Mouse (Mus musculus) forebrain, embryonic 14.5 days (tissue): ENCODE measurements around the gene Dhx8. TPM values are rescaled to one million over a fixed set of nuclear protein-coding genes. Genes with fewer than 3 reads are reported as not detected.

Experiments
- ATAC-seq: fragments of 200-750 bp; cut with Nextera tagmentation; 2 replicates; pipeline ENCODE4 v1.8.0; 2017; ENCODE audit warnings: mild to moderate bottlenecking, moderate library complexity
- DNase-seq: peaks from one replicate; pipeline ENCODE4 v3.0.0-alpha.2; 2015; ENCODE audit warnings: low spot score
- H3K27ac ChIP-seq: fragments of 300-500 bp; sonication (generic); 2 replicates; pipeline ENCODE4 v1.5.1; 2014; ENCODE audit warnings: low read depth, mild to moderate bottlenecking, control low read depth, low read length, moderate library complexity
- H3K27me3 ChIP-seq: fragments of 300-500 bp; sonication (generic); replicated peaks from 2 replicates; pipeline ENCODE4 v1.6.1; 2014; ENCODE audit warnings: low read length, control low read depth, mixed read lengths; ENCODE audit not compliant: control insufficient read depth, insufficient read depth
- H3K36me3 ChIP-seq: fragments of 300-500 bp; sonication (generic); 2 replicates; pipeline ENCODE4 v1.6.1; 2014; ENCODE audit warnings: low read length, control low read depth; ENCODE audit not compliant: control insufficient read depth, insufficient read depth
- H3K4me1 ChIP-seq: fragments of 300-500 bp; sonication (generic); 2 replicates; pipeline ENCODE4 v1.6.1; 2014; ENCODE audit warnings: antibody characterized with exemption, low read length, control low read depth; ENCODE audit not compliant: control insufficient read depth, insufficient read depth
- H3K4me2 ChIP-seq: fragments of 300-500 bp; sonication (generic); 2 replicates; pipeline ENCODE4 v1.6.1; 2014; ENCODE audit warnings: mild to moderate bottlenecking, control low read depth, low read length
- H3K4me3 ChIP-seq: fragments of 300-500 bp; sonication (generic); 2 replicates; pipeline ENCODE4 v1.5.1; 2014; ENCODE audit warnings: low read depth, low read length, control low read depth
- H3K9ac ChIP-seq: fragments of 300-500 bp; sonication (generic); 2 replicates; pipeline ENCODE4 v1.6.1; 2014; ENCODE audit warnings: mild to moderate bottlenecking, low read length, control low read depth, moderate library complexity
- H3K9me3 ChIP-seq: fragments of 300-500 bp; sonication (generic); replicated peaks from 2 replicates; pipeline ENCODE4 v1.6.1; 2016; ENCODE audit warnings: low read length, control low read depth, mixed read lengths; ENCODE audit not compliant: control insufficient read depth
- WGBS: fragments of 180-500 bp; shearing (Covaris S2); extraction: QIAGEN DNeasy Blood & Tissue Kit; methylation state at CpG from one replicate; pipeline ENCODE4 v1.1.7; 2014; 5-methylcytosine and 5-hydroxymethylcytosine counted together
- polyA plus RNA-seq: library from polyadenylated mRNA; unstranded; fragments of >200 nt; fragmentation: Nextera tagmentation; extraction: Ambion mirVana; gene quantifications from 2 replicates; pipeline ENCODE4 v1.2.1, GENCODE M21; 2014

Dhx8 gene
- polyA plus RNA-seq, 1 experiment from 2014 or later, result 31.6 TPM

GRCm38 (mm10) chr11:101797355-101797754 is 64.6 kb downstream of the Dhx8 start:
- Histone ChIP-seq H3K27ac (no peak overlapping the region), H3K27me3 (no peaks in the 10 kb centered on the region), H3K9me3 (no peaks in the 10 kb centered on the region), H3K4me2 (no peak overlapping the region), H3K9ac (no peak overlapping the region), H3K36me3 (no peaks in the 10 kb centered on the region), H3K4me1 (no peaks in the 10 kb centered on the region), H3K4me3 (no peak overlapping the region)
- 79% methylated on average over 2 of the region's 2 CpGs for WGBS
- DNase-seq (no peak), ATAC-seq (no peak)

GRCm38 (mm10) chr11:101798083-101798482 is 65.4 kb downstream of the Dhx8 start:
- Histone ChIP-seq H3K36me3 (no peaks in the 10 kb centered on the region), H3K4me2 (no peak overlapping the region), H3K27me3 (no peaks in the 10 kb centered on the region), H3K4me3 (no peak overlapping the region), H3K9me3 (no peaks in the 10 kb centered on the region), H3K9ac (no peak overlapping the region), H3K4me1 (no peaks in the 10 kb centered on the region), H3K27ac (no peak overlapping the region)
- 26% methylated on average over 8 of the region's 8 CpGs for WGBS
- DNase-seq, result no peak
- ATAC-seq, result no peak

GRCm38 (mm10) chr11:101801386-101801785 is 68.7 kb downstream of the Dhx8 start:
- WGBS, result 6% methylated on average over 5 of the region's 5 CpGs
- no peak overlapping the region for H3K27ac ChIP-seq
- no peak overlapping the region for H3K4me2 ChIP-seq
- H3K4me1 ChIP-seq, result no peaks in the 10 kb centered on the region
- no peak for ATAC-seq
- H3K9ac ChIP-seq, result no peak overlapping the region
- H3K4me3 ChIP-seq, result no peak overlapping the region
- H3K9me3 ChIP-seq, result no peaks in the 10 kb centered on the region
- DNase-seq, result no peak
- H3K27me3 ChIP-seq, result no peaks in the 10 kb centered on the region
- H3K36me3 ChIP-seq, result no peaks in the 10 kb centered on the region

GRCm38 (mm10) chr11:101805113-101805704 is 72.5 kb downstream of the Dhx8 start:
- Histone ChIP-seq H3K9ac (no peak overlapping the region), H3K4me1 (no peaks in the 10 kb centered on the region), H3K36me3 (no peaks in the 10 kb centered on the region), H3K27me3 (no peaks in the 10 kb centered on the region), H3K4me2 (no peak overlapping the region), H3K27ac (no peak overlapping the region), H3K4me3 (no peak overlapping the region), H3K9me3 (no peaks in the 10 kb centered on the region)
- ATAC-seq (no peak), DNase-seq (no peak)
- WGBS, result 89% methylated on average over 8 of the region's 8 CpGs

GRCm38 (mm10) chr11:101806741-101807140 is 74.0 kb downstream of the Dhx8 start:
- Histone ChIP-seq H3K4me2 (no peak overlapping the region), H3K27me3 (no peaks in the 10 kb centered on the region), H3K4me3 (no peak overlapping the region), H3K9me3 (0 out of 2 replicates have a peak, but pooled peaks cover 2% of the 10 kb centered on the region), H3K27ac (no peak overlapping the region), H3K36me3 (no peaks in the 10 kb centered on the region), H3K4me1 (no peaks in the 10 kb centered on the region), H3K9ac (no peak overlapping the region)
- no peak for ATAC-seq
- WGBS, result 65% methylated on average over 12 of the region's 12 CpGs
- no peak for DNase-seq

GRCm38 (mm10) chr11:101807266-101807665 is 74.5 kb downstream of the Dhx8 start:
- Histone ChIP-seq H3K9ac (no peak overlapping the region), H3K36me3 (no peaks in the 10 kb centered on the region), H3K27me3 (no peaks in the 10 kb centered on the region), H3K4me1 (no peaks in the 10 kb centered on the region), H3K4me2 (no peak overlapping the region), H3K27ac (no peak overlapping the region), H3K9me3 (0 out of 2 replicates have a peak, but pooled peaks cover 3% of the 10 kb centered on the region), H3K4me3 (no peak overlapping the region)
- no peak for DNase-seq
- ATAC-seq, result no peak
- WGBS, result 86% methylated on average over 10 of the region's 10 CpGs

GRCm38 (mm10) chr11:101809060-101809828 is 76.5 kb downstream of the Dhx8 start:
- ATAC-seq, result no peak
- 35% methylated on average over 15 of the region's 15 CpGs for WGBS
- H3K4me2 ChIP-seq, result no peak overlapping the region
- H3K4me3 ChIP-seq, result no peak overlapping the region
- DNase-seq, result no peak
- H3K27me3 ChIP-seq, result no peaks in the 10 kb centered on the region
- no peak overlapping the region for H3K27ac ChIP-seq
- H3K36me3 ChIP-seq, result no peaks in the 10 kb centered on the region
- no peak overlapping the region for H3K9ac ChIP-seq
- H3K4me1 ChIP-seq, result no peaks in the 10 kb centered on the region
- 0 out of 2 replicates have a peak, but pooled peaks cover 3% of the 10 kb centered on the region for H3K9me3 ChIP-seq

- under 1% methylated on average over 7 of the region's 7 CpGs for WGBS
- no peak overlapping the region for H3K9ac ChIP-seq
- H3K4me1 ChIP-seq, result peaks cover 3% of the 10 kb centered on the region; the same call in 1 of the 2 replicates
- no peaks in the 10 kb centered on the region for H3K36me3 ChIP-seq
- ATAC-seq, result no peak; the same call in 1 of the 2 replicates
- 0 out of 2 replicates have a peak, but pooled peaks cover 3% of the 10 kb centered on the region for H3K27me3 ChIP-seq
- H3K4me3 ChIP-seq, result no peak overlapping the region
- peak; percentile 84 for DNase-seq
- no peak overlapping the region for H3K4me2 ChIP-seq
- H3K9me3 ChIP-seq, result 0 out of 2 replicates have a peak, but pooled peaks cover 3% of the 10 kb centered on the region
- H3K27ac ChIP-seq, result no peak overlapping the region
Measured at GRCm38 (mm10) chr11:101813259-101813658, 80.5 kb downstream of the Dhx8 start.
